19 mouse cellular contexts compared by ENCODE assay signal in genomic region chr17:26606516-26606915, GRCm38 (mm10). TPM values are rescaled to one million over a fixed set of nuclear protein-coding genes. Genes with fewer than 3 reads are reported as not detected.
DNase-seq lines count a peak whose midpoint lies in the region.
"Had no signal": no experiment of that assay in that cellular context is flagged by ENCODE, and none has a peak within 500 bp of the region (broad histone marks: within the 10 kb centered on the region; RNA-seq: fewer than 3 reads in every experiment).

No protein-coding gene starts in this region.

- peak; percentile 74 for DNase-seq in gastrocnemius, adult 18-20 months (ENCODE audit: low spot score)
- no peak for DNase-seq in gastrocnemius, postnatal 14 days
- DNase-seq in heart, adult 9 months (ENCODE audit: low spot score in 2 of 2) = peak; percentile 65 to 69
- DNase-seq in heart, embryonic 10.5 days (ENCODE audit: low spot score) = no peak
- peak; percentile 81 for DNase-seq in adipocyte (ENCODE audit: low spot score)
- DNase-seq in cerebellum, adult 11-12 months = no peak
- DNase-seq: cerebellum, adult 8-10 months; cerebellum, postnatal 36 days; kidney, adult 8-10 months; kidney, postnatal 14 days; thymus, adult 18-20 months; thymus, postnatal 4 days had no signal

- H3K27me3 ChIP-seq in heart, embryonic 10.5 days (ENCODE audit: insufficient read depth, poor library complexity, severe bottlenecking) = no peaks in the 10 kb centered on the region
- H3K27me3 ChIP-seq: heart, embryonic 15.5 days; hindbrain, embryonic 15.5 days; limb, embryonic 12.5 days; lung, embryonic 15.5 days had no signal

- peaks cover 46% of the 10 kb centered on the region for H3K4me1 ChIP-seq in heart, embryonic 10.5 days

- H3K36me3 ChIP-seq in heart, embryonic 10.5 days = peaks cover 58% of the 10 kb centered on the region
- no peaks in the 10 kb centered on the region for H3K36me3 ChIP-seq in macrophage (ENCODE audit: inconsistent target)

- WGBS in heart, embryonic 10.5 days = 84% methylated on average over 2 of the region's 2 CpGs
- 82% methylated on average over 2 of the region's 2 CpGs for WGBS in macrophage (ENCODE audit: missing documents)

- H3K4me3 ChIP-seq in heart, embryonic 10.5 days = no peak overlapping the region
- no peak overlapping the region for H3K4me3 ChIP-seq in macrophage (ENCODE audit: inconsistent target)
- H3K4me3 ChIP-seq: heart, embryonic 15.5 days; hindbrain, embryonic 15.5 days; limb, embryonic 12.5 days; lung, embryonic 15.5 days; midbrain, embryonic 10.5 days had no signal

- H3K9me3 ChIP-seq in heart, embryonic 10.5 days = no peaks in the 10 kb centered on the region
- H3K9me3 ChIP-seq: heart, embryonic 15.5 days; hindbrain, embryonic 15.5 days; limb, embryonic 12.5 days; lung, embryonic 15.5 days; midbrain, embryonic 10.5 days had no signal

- peaks cover 22% of the 10 kb centered on the region for H3K79me2 ChIP-seq in macrophage (ENCODE audit: inconsistent target)

- intact Hi-C loops in gastrocnemius, postnatal 14 days (cut with DNase I; ENCODE audit: low total_unique reads) = no loop called here

- no peak overlapping the region for H3K27ac ChIP-seq in heart, embryonic 10.5 days
- H3K27ac ChIP-seq in macrophage = peak overlapping the region; percentile 77
- H3K27ac ChIP-seq: hindbrain, embryonic 15.5 days; limb, embryonic 12.5 days; liver, embryonic 14.5 days; lung, embryonic 15.5 days; midbrain, embryonic 10.5 days had no signal

RNA-seq across cellular contexts. Expression of gene Dusp1, which starts 44.6 kb away (rescaled TPM):
- 100 to 1,000 TPM in 1 of 2 experiments, 10 to 100 TPM in 1; 66.1 to 117 TPM for total RNA-seq in gastrocnemius, adult 18-20 months (2021)
- 10 to 100 TPM; 30.8 to 77.9 TPM for total RNA-seq in gastrocnemius, postnatal 14 days (2021)
- 28.8 and 31.5 TPM in 2 replicates for polyA plus RNA-seq in heart, embryonic 10.5 days (2016; fragmentation: Nextera tagmentation; extraction: Ambion mirVana)
- 1,000 to 10,000 TPM in 8 of 26 experiments, 100 to 1,000 TPM in 14, 10 to 100 TPM in 4; 36.2 to 1,811 (median 533) TPM for total RNA-seq in macrophage (2018; cell fraction: chromatin; rRNA removed)
- 1,000 to 10,000 TPM in 5 of 26 experiments, 100 to 1,000 TPM in 14, 10 to 100 TPM in 7; 20.0 to 1,690 (median 314) TPM for total RNA-seq in macrophage (2018; cell fraction: cytosol; rRNA removed)
- 1,000 to 10,000 TPM in 9 of 26 experiments, 100 to 1,000 TPM in 14, 10 to 100 TPM in 3; 28.6 to 2,287 (median 592) TPM for total RNA-seq in macrophage (2018; cell fraction: nucleus; rRNA removed)
- 10.8 to 29.7 TPM (median 28.3 TPM) in 3 replicates for polyA plus RNA-seq in macrophage (2018)

RNA-seq across cellular contexts. Expression of gene Ergic1, which starts 45.2 kb away (rescaled TPM):
- 10 to 100 TPM; 44.6 to 46.5 TPM for total RNA-seq in gastrocnemius, adult 18-20 months (2021)
- 10 to 100 TPM; 71.4 to 87.7 TPM for total RNA-seq in gastrocnemius, postnatal 14 days (2021)
- polyA plus RNA-seq in heart, embryonic 10.5 days (2016; fragmentation: Nextera tagmentation; extraction: Ambion mirVana) = 130 and 150 TPM in 2 replicates
- total RNA-seq in macrophage (2018; cell fraction: chromatin; rRNA removed) = 100 to 1,000 TPM in 3 of 26 experiments, 10 to 100 TPM in 23; 27.2 to 136 (median 52.5) TPM
- 10 to 100 TPM; 35.4 to 59.1 (median 45.8) TPM for total RNA-seq in macrophage (2018; cell fraction: cytosol; rRNA removed)
- 100 to 1,000 TPM in 3 of 26 experiments, 10 to 100 TPM in 23; 29.0 to 133 (median 49.8) TPM for total RNA-seq in macrophage (2018; cell fraction: nucleus; rRNA removed)
- polyA plus RNA-seq in macrophage (2018) = 37.4 to 133 TPM (median 109 TPM) in 3 replicates

RNA-seq across cellular contexts. Expression of gene Atp6v0e, which starts 56.5 kb away (rescaled TPM):
- 10 to 100 TPM; 41.1 to 44.0 TPM for total RNA-seq in gastrocnemius, adult 18-20 months (2021)
- total RNA-seq in gastrocnemius, postnatal 14 days (2021) = 10 to 100 TPM; 37.4 to 40.8 TPM
- polyA plus RNA-seq in heart, embryonic 10.5 days (2016; fragmentation: Nextera tagmentation; extraction: Ambion mirVana) = 189 and 213 TPM in 2 replicates
- total RNA-seq in macrophage (2018; cell fraction: chromatin; rRNA removed) = 10 to 100 TPM; 28.0 to 82.0 (median 51.5) TPM
- 100 to 1,000 TPM; 291 to 368 (median 339) TPM for total RNA-seq in macrophage (2018; cell fraction: cytosol; rRNA removed)
- total RNA-seq in macrophage (2018; cell fraction: nucleus; rRNA removed) = 100 to 1,000 TPM in 15 of 26 experiments, 10 to 100 TPM in 11; 49.8 to 161 (median 106) TPM
- 212 to 399 TPM (median 392 TPM) in 3 replicates for polyA plus RNA-seq in macrophage (2018)

Comparison
In these comparisons a context has a peak if more than half of its experiments do, and no peak if none do; other contexts are left out.
1. DNase-seq: peak in gastrocnemius, adult 18-20 months (single experiment), heart, adult 9 months (2 of 2) and adipocyte (single experiment); none in gastrocnemius, postnatal 14 days (single experiment), heart, embryonic 10.5 days (single experiment) and cerebellum, adult 11-12 months (single experiment).